ENCODE assay signal across 20 mouse cellular contexts in genomic region chr12:111547070-111547469, GRCm38 (mm10). TPM values are rescaled to one million over a fixed set of nuclear protein-coding genes. Genes with fewer than 3 reads are reported as not detected.
DNase-seq lines count a peak whose midpoint lies in the region; ATAC-seq and TF ChIP-seq lines count a peak whose summit lies in the region.
"Had no signal": no experiment of that assay in that cellular context is flagged by ENCODE, and none has a peak within 500 bp of the region (broad histone marks: within the 10 kb centered on the region; RNA-seq: fewer than 3 reads in every experiment).

No protein-coding gene starts in this region.

- no peak overlapping the region for H3K4me3 ChIP-seq in kidney, embryonic 16.5 days (ENCODE audit: low read length)
- H3K4me3 ChIP-seq in layer of hippocampus, adult 2 months = no peak overlapping the region
- H3K4me3 ChIP-seq: embryonic facial prominence, embryonic 15.5 days; forebrain, embryonic 15.5 days; heart, embryonic 13.5 days had no signal

- 0 out of 2 replicates have a peak, but pooled peaks have one; percentile 20 for ATAC-seq in kidney, embryonic 16.5 days (ENCODE audit: low FRiP score, low TSS enrichment)
- peak; percentile 17; the same call in 1 of the 2 replicates for ATAC-seq in erythroblast, adult 5-6 weeks (replicated peaks; ENCODE audit: low FRiP score, poor library complexity, severe bottlenecking)
- ATAC-seq: CD4-positive, CD25-positive, alpha-beta regulatory T cell, adult 4 months; forebrain, embryonic 15.5 days had no signal

- H3K27me3 ChIP-seq in kidney, embryonic 16.5 days (ENCODE audit: insufficient read depth, low read length) = no peaks in the 10 kb centered on the region
- H3K27me3 ChIP-seq: embryonic facial prominence, embryonic 15.5 days; forebrain, embryonic 15.5 days; heart, embryonic 13.5 days had no signal

- H3K9ac ChIP-seq in kidney, embryonic 16.5 days (replicated peaks; ENCODE audit: low read length) = no peak overlapping the region
- H3K9ac ChIP-seq: embryonic facial prominence, embryonic 15.5 days; forebrain, embryonic 15.5 days; heart, embryonic 13.5 days had no signal

- no peaks in the 10 kb centered on the region for H3K9me3 ChIP-seq in kidney, embryonic 16.5 days (ENCODE audit: low read length)
- H3K9me3 ChIP-seq: embryonic facial prominence, embryonic 15.5 days; forebrain, embryonic 15.5 days; G1E; heart, embryonic 13.5 days had no signal

- H3K4me1 ChIP-seq in kidney, embryonic 16.5 days (ENCODE audit: insufficient read depth, low read length) = no peaks in the 10 kb centered on the region
- H3K4me1 ChIP-seq: embryonic facial prominence, embryonic 15.5 days; forebrain, embryonic 15.5 days; heart, embryonic 13.5 days had no signal

- TF ChIP-seq CTCF in layer of hippocampus, adult 2 months (conservative IDR thresholded peaks at IDR 0.05) = peak; percentile 30

- H3K27ac ChIP-seq in kidney, embryonic 16.5 days (ENCODE audit: low read length) = 0 out of 2 replicates have a peak overlapping the region, but pooled peaks have one; percentile 15
- no peak overlapping the region for H3K27ac ChIP-seq in layer of hippocampus, adult 2 months
- H3K27ac ChIP-seq: embryonic facial prominence, embryonic 15.5 days; forebrain, embryonic 15.5 days; heart, embryonic 13.5 days had no signal

- 86% methylated on average over 3 of the region's 3 CpGs for WGBS in kidney, embryonic 16.5 days

- H3K36me3 ChIP-seq in kidney, embryonic 16.5 days (ENCODE audit: insufficient read depth, low read length) = peaks cover 38% of the 10 kb centered on the region

- no peak for DNase-seq in kidney, postnatal 10 days
- DNase-seq in layer of hippocampus, adult 2 months (ENCODE audit: low spot score in 2 of 2) = no peak
- no peak for DNase-seq in layer of hippocampus, adult 9-11 months
- peak; percentile 35 for DNase-seq in ZHBTc4 (ENCODE audit: low read depth, low spot score)
- DNase-seq in urinary bladder, postnatal 4 days (ENCODE audit: low spot score in 2 of 2) = no peak
- DNase-seq: adrenal gland, postnatal 10 days; cerebellum, adult 11 months; cerebellum, adult 8-10 months; cerebellum, postnatal 14 days; embryo, embryonic 11 days; gastrocnemius, postnatal 36 days; heart, adult 11 months; heart, postnatal 36 days had no signal

- H3K4me2 ChIP-seq in kidney, embryonic 16.5 days (replicated peaks; ENCODE audit: low read depth, low read length) = no peak overlapping the region
- H3K4me2 ChIP-seq: embryonic facial prominence, embryonic 15.5 days; forebrain, embryonic 15.5 days; heart, embryonic 13.5 days had no signal

RNA-seq across cellular contexts. Expression of gene Eif5, which starts 9.3 kb away (rescaled TPM):
- 481 and 498 TPM in 2 replicates for polyA plus RNA-seq in kidney, embryonic 16.5 days (2015; fragmentation: Nextera tagmentation; extraction: Ambion mirVana)
- 100 to 1,000 TPM; 253 to 260 TPM for total RNA-seq in layer of hippocampus, adult 2 months (2021)
- total RNA-seq in erythroblast, adult 5-6 weeks (2015; ENCODE audit: low replicate concordance) = 1,226 and 1,283 TPM in 2 replicates
- total RNA-seq in erythroblast, adult 5-6 weeks (2017; ENCODE audit: low replicate concordance) = 1,807 and 1,822 TPM in 2 replicates

RNA-seq across cellular contexts. Expression of gene Mark3, which starts 27.3 kb away (rescaled TPM):
- 31.5 and 32.2 TPM in 2 replicates for polyA plus RNA-seq in kidney, embryonic 16.5 days (2015; fragmentation: Nextera tagmentation; extraction: Ambion mirVana)
- 100 to 1,000 TPM; 108 to 110 TPM for total RNA-seq in layer of hippocampus, adult 2 months (2021)
- total RNA-seq in erythroblast, adult 5-6 weeks (2015; ENCODE audit: low replicate concordance) = 124 and 158 TPM in 2 replicates
- 138 and 180 TPM in 2 replicates for total RNA-seq in erythroblast, adult 5-6 weeks (2017; ENCODE audit: low replicate concordance)

Comparison
In these comparisons a context has a peak if more than half of its experiments do, and no peak if none do; other contexts are left out.
1. RNA of gene Eif5, which starts 9.3 kb away (total RNA-seq): 1,226 to 1,822 TPM in erythroblast, adult 5-6 weeks; 253 to 260 TPM in layer of hippocampus, adult 2 months; every median in the first group is over 4 times any median in the second.